Mouse (Mus musculus) stomach, postnatal 0 days (tissue): ENCODE data around the gene Dock7.

Experiments used
- CTCF ChIP-seq: IDR thresholded peaks from 2 replicates; pipeline ENCODE4 v1.5.1; 2016; ENCODE audit warnings: antibody characterized with exemption, low read depth, mild to moderate bottlenecking, moderate library complexity
- EP300 ChIP-seq: optimal IDR thresholded peaks from 2 replicates; pipeline ENCODE3; 2016; ENCODE audit warnings: antibody characterized with exemption

DNA sequence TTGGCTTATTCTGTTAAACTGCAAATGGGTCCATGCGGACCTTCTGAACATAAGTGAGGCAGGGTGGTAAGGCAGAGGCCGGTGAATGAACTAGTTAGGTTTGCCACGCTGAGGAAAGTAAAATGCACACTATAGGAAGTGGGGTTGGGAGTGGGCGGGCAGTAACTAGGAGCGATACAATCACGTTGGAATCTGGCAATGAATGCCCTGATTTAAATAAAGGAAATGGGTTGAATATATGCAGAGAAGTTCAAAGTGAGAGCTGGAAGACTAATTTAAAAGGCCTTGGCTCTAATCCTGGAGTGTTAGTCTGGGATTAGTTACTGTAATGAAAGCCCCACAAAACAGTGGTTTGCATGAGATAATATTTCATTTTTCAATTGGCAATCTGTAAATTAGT, 12.0 kb upstream of the Dock7 start:
- TF ChIP-seq CTCF (no peak), EP300 (no peak)
